Mouse (Mus musculus) lung, adult 2 months (tissue): ENCODE results near the gene Hist1h2ae.

Experiments
- CTCF ChIP-seq: fragments of 200-500 bp; IDR thresholded peaks from 2 replicates; pipeline ENCODE4 v1.5.1; 2011; ENCODE audit warnings: mild to moderate bottlenecking, low read length, control low read depth; ENCODE audit not compliant: insufficient read depth
- POLR2A ChIP-seq: fragments of 200-500 bp; IDR thresholded peaks from 2 replicates; pipeline ENCODE4 v1.6.1; 2011; ENCODE audit warnings: low read depth, mild to moderate bottlenecking, control low read depth, low read length, borderline replicate concordance; ENCODE audit errors: extremely low read depth

- TF ChIP-seq POLR2A = no peak
- no peak for TF ChIP-seq CTCF
Observed at GRCm38 (mm10) chr13:23525901-23526300, 45.1 kb downstream of the Hist1h2ae start.
